Mouse (Mus musculus): ENCODE measurements around the gene Olfr1508. TPM values are rescaled to one million over a fixed set of nuclear protein-coding genes. Genes with fewer than 3 reads are reported as not detected.
"Not testable (repeated sequence)": the region's sequence is repeated elsewhere in the genome, so short reads cannot be mapped to it uniquely, and the experiment has no call there.

Olfr1508 gene
- polyA plus RNA-seq (2015; fragmentation: Nextera tagmentation; extraction: Ambion mirVana): not detected in 2 replicates

DNA sequence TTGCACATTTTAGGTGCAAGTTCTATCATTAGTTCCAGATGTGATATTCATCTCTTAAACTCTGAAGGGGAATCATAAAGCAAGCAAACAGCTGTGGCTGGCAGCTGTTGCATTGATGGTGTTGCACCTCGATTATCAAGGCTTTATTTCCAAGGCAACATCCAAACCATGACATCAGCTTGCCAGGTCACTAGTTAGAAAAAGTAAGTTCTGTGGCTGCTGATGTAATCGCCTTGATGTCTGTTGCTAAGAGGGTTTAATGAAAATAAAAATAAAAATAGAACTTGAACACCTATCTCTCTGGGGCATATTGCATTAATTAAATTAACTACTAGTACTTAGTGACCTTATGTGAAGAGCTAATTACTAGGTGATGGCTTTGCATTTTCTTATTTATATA is at the start of gene Olfr1508:
Gene Olfr1508 (minus strand): TSS at position 101 of the 400 bp plus-strand sequence.
- no peak for ATAC-seq (replicated peaks)
- H3K27ac ChIP-seq: no peak within 1 kb of the TSS

DNA sequence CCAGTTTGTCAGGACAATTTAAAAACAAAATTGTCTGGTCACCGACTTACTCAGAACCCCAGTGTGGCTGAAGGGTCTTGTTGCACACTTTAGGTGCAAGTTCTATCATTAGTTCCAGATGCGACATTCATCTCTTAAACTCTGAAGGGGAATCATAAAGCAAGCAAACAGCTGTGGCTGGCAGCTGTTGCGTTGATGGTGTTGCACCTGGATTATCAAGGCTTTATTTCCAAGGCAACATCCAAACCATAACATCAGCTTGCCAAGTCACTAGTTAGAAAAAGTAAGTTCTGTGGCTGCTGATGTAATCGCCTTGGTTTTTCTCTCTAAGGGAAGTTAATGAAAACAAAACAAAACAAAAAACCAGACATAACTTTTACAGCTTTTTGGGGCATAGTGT is 28.2 kb upstream of the Olfr1508 start, which contains the start of gene Olfr1507:
Gene Olfr1507 (minus strand): TSS at position 234 of the 400 bp plus-strand sequence.
- no peaks in the 10 kb centered on the region for H3K4me1 ChIP-seq
- no peak for ATAC-seq (replicated peaks)
- 92% methylated on average over 4 of the region's 4 CpGs for WGBS

More for the DNA sequence above, at the start of gene Olfr1508:
- Histone ChIP-seq H3K9ac (no peak within 1 kb of the TSS), H3K27me3 (replicated peaks) (no peaks in the 10 kb centered on the region), H3K4me2 (no peak within 1 kb of the TSS), H3K36me3 (replicated peaks) (no peaks in the 10 kb centered on the region), H3K9me3 (no peaks in the 10 kb centered on the region), H3K4me3 (no peak within 1 kb of the TSS), H3K4me1 (no peaks in the 10 kb centered on the region)
- WGBS: 71% methylated on average over 2 of the region's 2 CpGs

DNA sequence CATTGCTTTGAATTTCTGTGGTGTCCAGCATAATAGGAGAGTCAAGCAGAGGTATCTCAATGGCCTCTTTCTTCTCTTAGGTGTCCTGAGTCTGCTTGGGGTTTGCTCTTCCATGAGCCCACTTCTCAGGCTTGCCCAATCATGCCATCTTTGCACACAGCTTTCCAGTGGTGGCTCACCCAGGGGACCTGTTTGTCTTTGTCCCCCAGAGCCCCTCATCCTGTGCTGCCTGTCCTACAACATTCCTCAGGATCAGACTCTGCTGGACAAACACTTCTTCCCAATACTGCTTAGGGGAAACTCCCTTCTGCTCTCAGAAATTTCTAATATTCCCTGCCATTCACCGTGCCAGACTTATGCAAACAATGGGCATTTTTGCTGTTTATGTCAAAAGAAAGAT is 1.6 kb downstream of the Olfr1508 start:
- Histone ChIP-seq H3K4me1 (no peaks in the 10 kb centered on the region), H3K27me3 (replicated peaks) (no peaks in the 10 kb centered on the region), H3K36me3 (replicated peaks) (no peaks in the 10 kb centered on the region), H3K27ac (no peak overlapping the region), H3K4me2 (no peak overlapping the region), H3K9ac (no peak overlapping the region), H3K4me3 (no peak overlapping the region), H3K9me3 (no peaks in the 10 kb centered on the region)
- WGBS: 80% methylated on average over 1 of the region's 1 CpGs
- no peak for ATAC-seq (replicated peaks)

More for the DNA sequence above, 28.2 kb upstream of the Olfr1508 start, which contains the start of gene Olfr1507:
- Histone ChIP-seq H3K4me2 (no peak within 1 kb of the TSS), H3K9me3 (no peaks in the 10 kb centered on the region), H3K9ac (no peak within 1 kb of the TSS), H3K27me3 (replicated peaks) (no peaks in the 10 kb centered on the region), H3K36me3 (replicated peaks) (no peaks in the 10 kb centered on the region), H3K27ac (no peak within 1 kb of the TSS), H3K4me3 (no peak within 1 kb of the TSS)

DNA sequence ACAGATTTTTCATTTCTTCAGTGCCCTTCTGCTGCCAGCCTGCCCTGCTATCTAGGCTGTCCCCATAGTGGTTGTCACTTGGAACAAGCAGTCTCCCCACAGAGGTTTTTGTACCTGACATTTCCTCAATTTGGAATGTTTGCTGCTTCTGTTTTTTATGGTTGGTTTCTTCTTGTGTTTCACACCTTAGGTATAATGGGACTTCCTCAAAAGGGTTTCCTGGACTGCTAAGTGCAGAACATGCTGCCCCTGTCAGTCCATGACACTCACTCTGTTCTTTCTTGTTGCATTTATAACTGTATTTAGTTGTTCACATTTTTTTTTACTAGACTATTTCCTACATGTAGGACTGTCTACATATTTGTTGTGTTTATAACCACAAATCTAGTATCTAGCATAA is 5.4 kb downstream of the Olfr1508 start:
- Histone ChIP-seq H3K9ac (no peak overlapping the region), H3K4me1 (no peaks in the 10 kb centered on the region), H3K36me3 (replicated peaks) (no peaks in the 10 kb centered on the region), H3K9me3 (no peaks in the 10 kb centered on the region), H3K27me3 (replicated peaks) (no peaks in the 10 kb centered on the region), H3K4me2 (no peak overlapping the region), H3K27ac (no peak overlapping the region), H3K4me3 (no peak overlapping the region)
- no peak for ATAC-seq (replicated peaks)

DNA sequence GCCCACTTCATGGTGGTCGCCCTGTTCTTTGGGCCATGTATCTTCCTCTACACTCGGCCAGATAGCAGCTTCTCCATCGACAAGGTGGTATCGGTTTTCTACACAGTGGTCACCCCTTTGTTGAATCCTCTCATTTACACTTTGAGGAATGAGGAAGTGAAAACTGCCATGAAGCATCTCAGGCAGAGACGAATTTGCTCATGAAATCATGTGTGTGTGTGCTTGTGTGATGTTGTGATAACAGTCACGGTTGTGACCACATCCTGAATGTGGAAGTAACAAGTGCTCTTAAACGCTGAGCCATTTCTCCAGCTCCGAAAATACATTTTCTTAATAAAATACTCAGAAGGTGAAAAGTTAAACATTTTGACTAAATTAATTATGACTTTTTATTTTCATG is 16.2 kb downstream of the Olfr1508 start:
- Histone ChIP-seq H3K4me3 (no peak overlapping the region), H3K27me3 (replicated peaks) (no peaks in the 10 kb centered on the region), H3K9me3 (no peaks in the 10 kb centered on the region), H3K27ac (no peak overlapping the region), H3K4me1 (no peaks in the 10 kb centered on the region), H3K36me3 (replicated peaks) (no peaks in the 10 kb centered on the region), H3K4me2 (no peak overlapping the region), H3K9ac (no peak overlapping the region)
- ATAC-seq (replicated peaks): no peak
- 91% methylated on average over 8 of the region's 8 CpGs for WGBS

DNA sequence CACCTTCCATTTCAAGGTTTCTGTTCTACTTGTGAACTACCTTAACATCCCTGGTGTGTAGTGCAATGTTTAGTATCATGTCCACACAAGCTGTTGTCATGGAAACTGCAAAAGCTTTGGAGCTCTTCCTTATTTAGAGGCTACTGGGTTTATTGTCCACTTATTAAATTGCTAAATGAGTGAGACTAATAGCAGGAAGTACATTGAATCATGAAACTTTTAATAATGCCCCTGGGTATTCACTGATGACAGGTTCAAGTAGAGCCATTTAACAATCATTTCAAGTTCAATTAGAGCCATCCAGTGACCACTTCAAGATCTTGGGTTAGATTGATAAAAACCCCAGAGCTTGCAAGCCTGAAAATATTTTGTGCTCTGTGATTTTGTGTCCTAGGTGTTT is 24.6 kb downstream of the Olfr1508 start, which contains the start of gene Olfr1509:
Gene Olfr1509 (plus strand): TSS at position 301 of the 400 bp plus-strand sequence.
- Histone ChIP-seq H3K27me3 (replicated peaks) (no peaks in the 10 kb centered on the region), H3K9me3 (no peaks in the 10 kb centered on the region), H3K9ac (no peak within 1 kb of the TSS), H3K4me3 (no peak within 1 kb of the TSS), H3K4me1 (no peaks in the 10 kb centered on the region), H3K27ac (no peak within 1 kb of the TSS), H3K4me2 (no peak within 1 kb of the TSS), H3K36me3 (replicated peaks) (no peaks in the 10 kb centered on the region)
- no peak for ATAC-seq (replicated peaks)

DNA sequence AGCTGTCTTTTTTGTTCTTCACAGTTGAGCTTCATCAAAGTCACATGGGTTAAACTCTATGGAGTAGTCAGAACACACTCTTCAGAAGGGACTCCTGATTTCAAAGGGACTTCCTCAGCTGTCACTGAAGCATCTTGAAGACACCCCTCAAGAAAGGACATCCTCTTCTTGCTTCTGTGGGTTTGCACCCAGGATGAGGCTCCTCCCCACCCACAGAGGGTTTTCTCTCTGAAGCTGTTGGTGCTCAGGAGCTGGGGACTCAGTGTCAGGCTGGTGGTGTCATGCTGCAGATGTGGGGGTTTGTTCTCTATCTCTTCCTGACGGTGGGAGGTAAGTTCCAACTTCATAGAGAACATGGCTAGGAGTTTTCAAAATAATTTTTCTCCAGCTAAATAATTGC is 39.6 kb downstream of the Olfr1508 start:
- H3K27ac ChIP-seq: no peak overlapping the region
- H3K9ac ChIP-seq: no peak overlapping the region
- H3K27me3 ChIP-seq (replicated peaks): no peaks in the 10 kb centered on the region
- H3K4me2 ChIP-seq: no peak overlapping the region
- no peaks in the 10 kb centered on the region for H3K36me3 ChIP-seq (replicated peaks)
- H3K4me3 ChIP-seq: no peak overlapping the region
- WGBS: 89% methylated on average over 1 of the region's 1 CpGs
- no peak for ATAC-seq (replicated peaks)
- no peaks in the 10 kb centered on the region for H3K9me3 ChIP-seq
- no peaks in the 10 kb centered on the region for H3K4me1 ChIP-seq

DNA sequence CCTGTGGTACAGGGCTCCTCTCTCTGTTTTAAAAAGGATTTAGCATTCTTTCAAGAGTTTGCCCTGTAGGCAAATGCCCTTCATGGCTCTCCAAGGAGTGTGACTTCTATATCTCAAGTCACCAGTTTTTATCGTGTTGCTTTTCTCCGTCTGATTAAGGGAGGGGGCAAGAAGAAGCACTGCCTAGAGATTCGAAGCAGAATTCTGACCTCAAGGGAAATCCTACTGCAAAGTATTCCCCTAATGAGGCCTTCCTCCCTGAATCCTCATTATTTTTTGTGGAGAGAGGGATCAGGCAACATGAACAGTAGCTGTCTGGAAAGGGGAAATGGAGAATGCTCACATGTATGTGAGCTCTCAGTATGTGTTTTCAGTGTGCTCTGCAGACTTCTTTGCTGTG is 53.0 kb downstream of the Olfr1508 start, which contains the start of gene Olfr1510:
Gene Olfr1510 (minus strand): TSS at position 101 of the 400 bp plus-strand sequence.
- no peaks in the 10 kb centered on the region for H3K36me3 ChIP-seq (replicated peaks)
- no peaks in the 10 kb centered on the region for H3K4me1 ChIP-seq
- no peak within 1 kb of the TSS for H3K4me2 ChIP-seq
- H3K9me3 ChIP-seq: no peaks in the 10 kb centered on the region
- WGBS: 86% methylated on average over 3 of the region's 3 CpGs
- H3K9ac ChIP-seq: no peak within 1 kb of the TSS
- no peak for ATAC-seq (replicated peaks)
- no peaks in the 10 kb centered on the region for H3K27me3 ChIP-seq (replicated peaks)
- no peak within 1 kb of the TSS for H3K27ac ChIP-seq
- no peak within 1 kb of the TSS for H3K4me3 ChIP-seq

DNA sequence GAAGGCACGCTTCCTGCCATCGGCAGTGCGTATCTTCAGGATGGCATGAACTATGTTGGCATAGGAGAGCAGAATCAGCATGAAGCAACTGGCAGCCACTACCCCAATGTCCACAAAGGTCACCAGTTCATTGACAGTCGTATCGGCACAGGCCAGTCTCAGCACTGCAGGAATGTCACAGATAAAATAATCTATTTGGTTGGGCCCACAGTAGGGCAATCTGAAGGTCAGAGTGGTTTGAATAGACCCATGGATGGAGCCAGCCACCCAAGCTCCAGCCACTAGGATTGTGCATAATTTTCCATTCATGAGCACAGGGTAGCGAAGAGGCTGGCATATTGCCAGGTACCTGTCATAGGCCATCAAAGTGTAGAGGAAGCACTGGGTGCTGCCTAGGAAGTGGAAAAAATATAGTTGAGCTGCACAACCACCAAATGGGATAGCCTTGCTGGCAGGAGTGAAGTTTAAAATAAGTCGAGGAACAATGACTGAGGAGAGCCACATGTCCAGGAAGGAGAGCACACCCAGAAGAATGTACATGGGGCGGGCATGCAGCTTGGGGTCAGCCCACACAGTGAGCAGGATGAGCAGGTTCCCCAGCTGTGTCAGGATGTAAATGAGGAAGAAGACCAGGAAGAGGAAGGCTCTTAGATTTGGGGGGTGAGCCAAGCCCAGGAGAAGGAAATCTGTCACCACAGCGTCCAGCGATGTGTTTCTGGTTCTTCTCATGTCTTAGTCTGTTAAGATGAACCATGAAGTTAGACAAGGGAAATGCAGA is 57.0 kb downstream of the Olfr1508 start:
- not testable (repeated sequence) for ATAC-seq (replicated peaks); H3K36me3 ChIP-seq (replicated peaks); H3K9ac ChIP-seq; H3K4me1 ChIP-seq; H3K27ac ChIP-seq; H3K4me2 ChIP-seq; H3K4me3 ChIP-seq; H3K9me3 ChIP-seq; H3K27me3 ChIP-seq (replicated peaks)
- 84% methylated on average over 8 of the region's 10 CpGs for WGBS

Other genes with a start within 250 kb of the Olfr1508 start
- gene Chd8, start 209.7 kb downstream of the Olfr1508 start, polyA plus RNA-seq (2015; fragmentation: Nextera tagmentation; extraction: Ambion mirVana): 37.8 and 43.9 TPM in 2 replicates
- 56.0 and 61.0 TPM in 2 replicates for gene Tox4, start 188.3 kb downstream of the Olfr1508 start, polyA plus RNA-seq (2015; fragmentation: Nextera tagmentation; extraction: Ambion mirVana)
- gene Rab2b, start 187.9 kb downstream of the Olfr1508 start, polyA plus RNA-seq (2015; fragmentation: Nextera tagmentation; extraction: Ambion mirVana): 64.0 and 67.6 TPM in 2 replicates
- 50.2 and 54.7 TPM in 2 replicates for gene Mettl3, start 162.4 kb downstream of the Olfr1508 start, polyA plus RNA-seq (2015; fragmentation: Nextera tagmentation; extraction: Ambion mirVana)
- gene Sall2, start 138.7 kb downstream of the Olfr1508 start, polyA plus RNA-seq (2015; fragmentation: Nextera tagmentation; extraction: Ambion mirVana): 48.8 and 49.7 TPM in 2 replicates
- gene Olfr1513, start 111.1 kb downstream of the Olfr1508 start, polyA plus RNA-seq (2015; fragmentation: Nextera tagmentation; extraction: Ambion mirVana): not detected in 2 replicates
- gene Olfr1512, start 88.3 kb downstream of the Olfr1508 start, polyA plus RNA-seq (2015; fragmentation: Nextera tagmentation; extraction: Ambion mirVana): 0.08 and 0.18 TPM in 2 replicates
- 0.12 and 0.38 TPM in 2 replicates for gene Olfr1511, start 70.1 kb downstream of the Olfr1508 start, polyA plus RNA-seq (2015; fragmentation: Nextera tagmentation; extraction: Ambion mirVana)
- not detected in 2 replicates for gene Olfr1510, start 53.1 kb downstream of the Olfr1508 start, polyA plus RNA-seq (2015; fragmentation: Nextera tagmentation; extraction: Ambion mirVana)
- not detected in 2 replicates for gene Olfr1509, start 24.5 kb downstream of the Olfr1508 start, polyA plus RNA-seq (2015; fragmentation: Nextera tagmentation; extraction: Ambion mirVana)
- not detected in 2 replicates for gene Olfr1507, start 28.3 kb upstream of the Olfr1508 start, polyA plus RNA-seq (2015; fragmentation: Nextera tagmentation; extraction: Ambion mirVana)

Measured in midbrain, embryonic 15.5 days (tissue).